Mouse (Mus musculus): Measurements from ENCODE around the gene Cobl. TPM values are rescaled to one million over a fixed set of nuclear protein-coding genes. Genes with fewer than 3 reads are reported as not detected.

The Cobl gene
- polyA plus RNA-seq, 1 experiment from 2014 or later, result 3.6 TPM

DNA sequence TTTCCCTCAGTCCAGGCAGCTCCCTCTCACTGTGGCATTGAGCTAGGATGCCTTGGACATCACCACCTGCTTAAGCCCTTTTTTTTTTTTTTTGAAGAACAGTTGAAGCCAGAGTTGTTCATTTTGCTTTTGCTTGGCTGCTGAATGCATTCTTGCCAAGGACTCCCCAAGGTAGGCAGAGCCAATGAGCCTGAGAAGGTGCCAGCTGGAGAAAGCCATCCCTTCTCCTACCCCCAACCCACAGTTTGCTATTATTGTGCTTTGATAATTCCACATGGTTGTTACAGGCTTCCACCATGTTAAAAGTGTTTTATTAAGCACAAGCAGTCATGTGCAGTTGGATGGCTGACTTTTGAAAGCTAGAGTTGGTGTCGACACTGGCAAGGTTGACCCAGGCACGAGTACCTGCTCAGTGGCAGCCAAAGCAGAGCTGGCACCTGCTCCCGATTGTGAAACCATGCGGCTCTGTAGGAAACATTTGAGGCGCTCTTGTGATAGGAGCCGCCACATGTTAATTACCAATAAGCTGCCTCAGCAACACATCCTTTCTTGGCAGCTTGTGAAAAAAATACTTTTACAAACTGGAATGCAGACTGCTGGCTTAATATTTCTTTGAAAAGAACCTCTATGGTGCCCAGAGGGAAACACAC is 265.9 kb downstream of the Cobl start:
- peak; percentile 70; the same call in 1 of the 2 replicates for ATAC-seq
- H3K9me3 ChIP-seq (replicated peaks), result no peaks in the 10 kb centered on the region
- 68% methylated on average over 6 of the region's 6 CpGs for WGBS

GRCm38 (mm10) chr11:12198017-12198416 is 266.7 kb downstream of the Cobl start:
- no peaks in the 10 kb centered on the region for H3K9me3 ChIP-seq (replicated peaks)
- WGBS, result 79% methylated on average over 2 of the region's 2 CpGs

More for the DNA sequence above, 265.9 kb downstream of the Cobl start:
- Histone ChIP-seq H3K36me3 (ENCODE audit: poor library complexity, severe bottlenecking) (no peaks in the 10 kb centered on the region), H3K9ac (no peak overlapping the region), H3K27me3 (no peaks in the 10 kb centered on the region), H3K27ac (no peak overlapping the region), H3K4me1 (no peaks in the 10 kb centered on the region), H3K4me2 (no peak overlapping the region), H3K4me3 (no peak overlapping the region)

GRCm38 (mm10) chr11:12197542-12197941 is 267.2 kb downstream of the Cobl start:
- H3K9ac ChIP-seq, result no peak overlapping the region
- 84% methylated on average over 4 of the region's 4 CpGs for WGBS
- H3K27me3 ChIP-seq, result no peaks in the 10 kb centered on the region
- no peaks in the 10 kb centered on the region for H3K4me1 ChIP-seq
- H3K9me3 ChIP-seq (replicated peaks), result no peaks in the 10 kb centered on the region
- no peak for ATAC-seq
- H3K36me3 ChIP-seq (ENCODE audit: poor library complexity, severe bottlenecking), result no peaks in the 10 kb centered on the region
- H3K4me2 ChIP-seq, result no peak overlapping the region
- H3K4me3 ChIP-seq, result no peak overlapping the region
- no peak overlapping the region for H3K27ac ChIP-seq

More at GRCm38 (mm10) chr11:12198017-12198416, 266.7 kb downstream of the Cobl start:
- H3K4me2 ChIP-seq, result no peak overlapping the region
- H3K36me3 ChIP-seq (ENCODE audit: poor library complexity, severe bottlenecking), result no peaks in the 10 kb centered on the region
- no peaks in the 10 kb centered on the region for H3K27me3 ChIP-seq
- no peak overlapping the region for H3K27ac ChIP-seq
- no peaks in the 10 kb centered on the region for H3K4me1 ChIP-seq
- no peak overlapping the region for H3K9ac ChIP-seq
- ATAC-seq, result no peak
- H3K4me3 ChIP-seq, result no peak overlapping the region

GRCm38 (mm10) chr11:12195390-12195789 is 269.4 kb downstream of the Cobl start:
- no peak overlapping the region for H3K4me3 ChIP-seq
- H3K36me3 ChIP-seq (ENCODE audit: poor library complexity, severe bottlenecking), result no peaks in the 10 kb centered on the region
- no peaks in the 10 kb centered on the region for H3K9me3 ChIP-seq (replicated peaks)
- H3K9ac ChIP-seq, result no peak overlapping the region
- H3K27me3 ChIP-seq, result no peaks in the 10 kb centered on the region
- no peaks in the 10 kb centered on the region for H3K4me1 ChIP-seq
- H3K4me2 ChIP-seq, result no peak overlapping the region
- no peak overlapping the region for H3K27ac ChIP-seq
- WGBS, result 86% methylated on average over 3 of the region's 3 CpGs
- ATAC-seq, result no peak

DNA sequence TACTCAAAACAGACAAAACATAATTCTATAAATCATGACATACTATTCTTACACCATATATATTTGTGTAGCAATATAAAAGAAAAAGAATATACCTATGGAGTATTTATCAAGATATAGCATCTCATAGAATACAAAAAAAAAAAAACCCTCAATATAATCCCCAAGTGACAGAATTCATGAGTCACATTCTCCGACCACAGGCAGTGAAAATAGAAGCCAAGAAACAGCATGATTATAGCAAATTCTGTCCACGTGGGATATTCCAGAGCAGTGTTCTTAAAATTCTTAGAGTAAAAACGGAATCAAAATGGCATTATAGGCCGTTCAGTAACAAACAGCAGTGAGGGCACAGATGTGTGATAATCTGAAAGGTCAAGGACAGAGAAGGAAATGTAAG is 271.4 kb downstream of the Cobl start:
- 88% methylated on average over 4 of the region's 4 CpGs for WGBS
- Histone ChIP-seq H3K4me2 (no peak overlapping the region), H3K4me3 (no peak overlapping the region), H3K36me3 (ENCODE audit: poor library complexity, severe bottlenecking) (no peaks in the 10 kb centered on the region), H3K9ac (no peak overlapping the region), H3K27ac (no peak overlapping the region), H3K4me1 (no peaks in the 10 kb centered on the region), H3K9me3 (replicated peaks) (no peaks in the 10 kb centered on the region), H3K27me3 (no peaks in the 10 kb centered on the region)
- ATAC-seq, result no peak

- Histone ChIP-seq H3K9ac (no peak overlapping the region), H3K4me1 (no peaks in the 10 kb centered on the region), H3K4me2 (no peak overlapping the region), H3K27ac (no peak overlapping the region), H3K9me3 (replicated peaks) (no peaks in the 10 kb centered on the region), H3K27me3 (no peaks in the 10 kb centered on the region), H3K36me3 (ENCODE audit: poor library complexity, severe bottlenecking) (no peaks in the 10 kb centered on the region), H3K4me3 (no peak overlapping the region)
- 86% methylated on average over 2 of the region's 2 CpGs for WGBS
- no peak for ATAC-seq
Measured at GRCm38 (mm10) chr11:12191386-12191785, 273.4 kb downstream of the Cobl start.

DNA sequence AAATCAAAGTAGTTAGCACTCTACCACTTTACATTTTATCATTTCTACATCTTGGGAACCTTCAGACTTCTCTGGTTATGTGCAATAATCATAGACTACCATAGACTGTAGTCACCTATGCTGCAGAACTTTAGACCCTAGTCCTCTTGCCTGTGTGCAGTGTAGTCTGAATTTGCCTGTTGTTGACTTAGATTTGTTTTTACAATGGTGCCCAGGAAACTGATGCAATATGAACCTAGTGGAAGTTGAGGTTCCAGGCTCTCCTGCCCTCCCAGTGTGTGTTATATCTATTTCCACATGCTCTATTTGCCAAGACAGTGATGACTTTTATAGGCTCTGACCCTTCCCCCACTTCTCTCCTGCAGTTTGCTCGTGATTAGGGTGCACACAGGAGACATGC is 274.3 kb downstream of the Cobl start:
- no peaks in the 10 kb centered on the region for H3K27me3 ChIP-seq

More for the DNA sequence above, 274.3 kb downstream of the Cobl start:
- Histone ChIP-seq H3K27ac (no peak overlapping the region), H3K9me3 (replicated peaks) (no peaks in the 10 kb centered on the region), H3K9ac (no peak overlapping the region), H3K4me2 (no peak overlapping the region), H3K36me3 (ENCODE audit: poor library complexity, severe bottlenecking) (no peaks in the 10 kb centered on the region), H3K4me1 (no peaks in the 10 kb centered on the region), H3K4me3 (no peak overlapping the region)
- 70% methylated on average over 1 of the region's 1 CpGs for WGBS
- ATAC-seq, result no peak

Measured in forebrain, embryonic 13.5 days (tissue).